Mouse (Mus musculus) lung, embryonic 16.5 days (tissue): Measurements from ENCODE around the gene Elovl6. TPM values are rescaled to one million over a fixed set of nuclear protein-coding genes. Genes with fewer than 3 reads are reported as not detected.

ENCODE experiments used
- ATAC-seq: fragments of 200-750 bp; cut with Nextera tagmentation; 2 replicates; pipeline ENCODE4 v1.8.0; 2017; ENCODE audit warnings: low read depth, mild to moderate bottlenecking, moderate library complexity
- H3K27ac ChIP-seq: fragments of 300-500 bp; sonication (generic); 2 replicates; pipeline ENCODE4 v1.5.1; 2014; ENCODE audit warnings: mild to moderate bottlenecking, control low read depth, low read length
- H3K27me3 ChIP-seq: fragments of 300-500 bp; sonication (generic); 2 replicates; pipeline ENCODE4 v1.6.1; 2014; ENCODE audit warnings: low read depth, low read length, mixed read lengths; ENCODE audit not compliant: control insufficient read depth, insufficient read depth
- H3K36me3 ChIP-seq: fragments of 300-500 bp; sonication (generic); 2 replicates; pipeline ENCODE4 v1.6.1; 2014; ENCODE audit warnings: low read length; ENCODE audit not compliant: control insufficient read depth, insufficient read depth
- H3K4me1 ChIP-seq: fragments of 300-500 bp; sonication (generic); replicated peaks from 2 replicates; pipeline ENCODE4 v1.6.1; 2014; ENCODE audit warnings: low read length, mixed read lengths; ENCODE audit not compliant: control insufficient read depth, insufficient read depth
- H3K4me2 ChIP-seq: fragments of 300-500 bp; sonication (generic); 2 replicates; pipeline ENCODE4 v1.6.1; 2014; ENCODE audit warnings: low read depth, low read length, control low read depth
- H3K4me3 ChIP-seq: fragments of 300-500 bp; sonication (generic); 2 replicates; pipeline ENCODE4 v1.5.1; 2014; ENCODE audit warnings: mild to moderate bottlenecking, low read length, control low read depth
- H3K9ac ChIP-seq: fragments of 300-500 bp; sonication (generic); 2 replicates; pipeline ENCODE4 v1.6.1; 2014; ENCODE audit warnings: low read length, control low read depth
- H3K9me3 ChIP-seq: fragments of 300-500 bp; sonication (generic); 2 replicates; pipeline ENCODE4 v1.6.1; 2016; ENCODE audit warnings: low read length; ENCODE audit not compliant: control insufficient read depth
- WGBS: fragments of 180-500 bp; shearing (Covaris S2); extraction: QIAGEN DNeasy Blood & Tissue Kit; methylation state at CpG from one replicate; pipeline ENCODE4 v1.1.7; 2014; 5-methylcytosine and 5-hydroxymethylcytosine counted together
- microRNA-seq: library from miRNA; unstranded; fragments of <30 nt; microRNA quantifications from one replicate; pipeline ENCODE4, GENCODE M21; 2016
- polyA plus RNA-seq: library from polyadenylated mRNA; unstranded; fragments of >200 nt; fragmentation: Nextera tagmentation; extraction: Ambion mirVana; gene quantifications from 2 replicates; pipeline ENCODE4 v1.2.1, GENCODE M21; 2015

The Elovl6 gene
- polyA plus RNA-seq, 1 experiment from 2014 or later = 12.3 TPM

GRCm38 (mm10) chr3:129683060-129683679, 151.0 kb downstream of the Elovl6 start:
- no peak for ATAC-seq
- Histone ChIP-seq H3K27ac (no peak overlapping the region), H3K9me3 (no peaks in the 10 kb centered on the region), H3K9ac (no peak overlapping the region), H3K27me3 (no peaks in the 10 kb centered on the region), H3K36me3 (no peaks in the 10 kb centered on the region), H3K4me3 (no peak overlapping the region), H3K4me1 (no peaks in the 10 kb centered on the region; the same call in 1 of the 2 replicates), H3K4me2 (no peak overlapping the region)
- 79% methylated on average over 10 of the region's 10 CpGs for WGBS

GRCm38 (mm10) chr3:129686196-129686595, 154.0 kb downstream of the Elovl6 start:
- no peak for ATAC-seq
- no peak overlapping the region for H3K4me3 ChIP-seq
- no peak overlapping the region for H3K27ac ChIP-seq
- H3K9ac ChIP-seq = no peak overlapping the region
- no peaks in the 10 kb centered on the region; the same call in 1 of the 2 replicates for H3K4me1 ChIP-seq
- 76% methylated on average over 12 of the region's 12 CpGs for WGBS
- no peaks in the 10 kb centered on the region for H3K9me3 ChIP-seq
- no peaks in the 10 kb centered on the region for H3K27me3 ChIP-seq
- no peaks in the 10 kb centered on the region for H3K36me3 ChIP-seq
- H3K4me2 ChIP-seq = no peak overlapping the region

- Histone ChIP-seq H3K4me3 (no peak overlapping the region), H3K27me3 (no peaks in the 10 kb centered on the region), H3K9ac (no peak overlapping the region), H3K9me3 (no peaks in the 10 kb centered on the region), H3K4me1 (no peaks in the 10 kb centered on the region; the same call in 1 of the 2 replicates), H3K36me3 (no peaks in the 10 kb centered on the region), H3K4me2 (no peak overlapping the region), H3K27ac (no peak overlapping the region)
- ATAC-seq = no peak
- WGBS = 51% methylated on average over 8 of the region's 8 CpGs
Measured at GRCm38 (mm10) chr3:129686698-129687333, 154.7 kb downstream of the Elovl6 start.

- Histone ChIP-seq H3K9me3 (no peaks in the 10 kb centered on the region), H3K4me2 (no peak overlapping the region), H3K4me3 (no peak overlapping the region), H3K27me3 (no peaks in the 10 kb centered on the region), H3K9ac (no peak overlapping the region), H3K36me3 (no peaks in the 10 kb centered on the region), H3K4me1 (no peaks in the 10 kb centered on the region; the same call in 1 of the 2 replicates), H3K27ac (no peak overlapping the region)
- ATAC-seq = no peak
- 72% methylated on average over 5 of the region's 5 CpGs for WGBS
Measured at GRCm38 (mm10) chr3:129687429-129687828, 155.3 kb downstream of the Elovl6 start.

Small RNAs within 50 kb of the gene (microRNA-seq; reads per million reads assigned to microRNA genes)
- not detected for gene Gm24515

Other genes starting within 250 kb of the Elovl6 start
- gene Enpep, start 199.6 kb upstream of the Elovl6 start, polyA plus RNA-seq = 48.9 and 51.5 TPM in 2 replicates
- gene Egf, start 223.0 kb downstream of the Elovl6 start, polyA plus RNA-seq = 0.97 and 1.2 TPM in 2 replicates